Mouse (Mus musculus) MEL (cell line): ENCODE data around the gene Tbc1d5.
A peak's percentile ranks its signal among the peaks of the same experiment; 100 is the strongest.

Experiments used
- EP300 ChIP-seq, 2 experiments: IDR thresholded peaks; 2 replicates each; pipeline ENCODE4 v1.6.1; 2011; ENCODE audit warnings: improper control_type of control experiment in 2 of 2, low read length in 2 of 2, low read depth in 1 of 2, mild to moderate bottlenecking in 1 of 2
- ETS1 ChIP-seq: IDR thresholded peaks from 2 replicates; pipeline ENCODE4 v1.6.1; 2012; ENCODE audit warnings: low read depth, mild to moderate bottlenecking, inconsistent platforms, low read length, improper control_type of control experiment, moderate library complexity
- GATA1 ChIP-seq: IDR thresholded peaks from 2 replicates; pipeline ENCODE4 v1.6.1; 2011; ENCODE audit warnings: low read depth, low read length, improper control_type of control experiment
- MAX ChIP-seq: IDR thresholded peaks from 2 replicates; pipeline ENCODE4 v1.6.1; 2011; ENCODE audit warnings: low read length, improper control_type of control experiment
- NELFE ChIP-seq: IDR thresholded peaks from 2 replicates; pipeline ENCODE4 v1.6.1; 2011; ENCODE audit warnings: low read depth, low read length, improper control_type of control experiment
- POLR2AphosphoS2 ChIP-seq: IDR thresholded peaks from 2 replicates; pipeline ENCODE4 v1.6.1; 2011; ENCODE audit warnings: low read length, improper control_type of control experiment
- SIN3A ChIP-seq: IDR thresholded peaks from 2 replicates; pipeline ENCODE4 v1.6.1; 2012; ENCODE audit warnings: low read length, improper control_type of control experiment, inconsistent platforms
- TAL1 ChIP-seq: IDR thresholded peaks from 2 replicates; pipeline ENCODE4 v1.6.1; 2012; ENCODE audit warnings: mild to moderate bottlenecking, inconsistent platforms, low read length, moderate library complexity, mixed read lengths
- ZC3H11A ChIP-seq: IDR thresholded peaks from 2 replicates; pipeline ENCODE4 v1.6.1; 2012; ENCODE audit warnings: low read depth, mild to moderate bottlenecking, inconsistent platforms, low read length, improper control_type of control experiment
- ZKSCAN1 ChIP-seq: IDR thresholded peaks from 2 replicates; pipeline ENCODE4 v1.6.1; 2012; ENCODE audit warnings: low read depth, mild to moderate bottlenecking, inconsistent platforms, low read length, improper control_type of control experiment, moderate library complexity

GRCm38 (mm10) chr17:50795445-50796095, 383.6 kb downstream of the Tbc1d5 start:
- no peak for TF ChIP-seq ETS1
- TF ChIP-seq GATA1, result no peak
- no peak for TF ChIP-seq ZKSCAN1
- no peak for TF ChIP-seq POLR2AphosphoS2
- TF ChIP-seq EP300 (IDR thresholded peaks at IDR 0.05; ENCODE audit: low read depth in 1 of 2, low read length in 2 of 2), result no peak
- TF ChIP-seq TAL1, result no peak
- peak; percentile 96 for TF ChIP-seq ZC3H11A
- no peak for TF ChIP-seq MAX
- TF ChIP-seq NELFE, result no peak
- no peak for TF ChIP-seq SIN3A
